Mouse (Mus musculus) hindbrain, embryonic 12.5 days (tissue): ENCODE results near the gene Rpp38. TPM values are rescaled to one million over a fixed set of nuclear protein-coding genes. Genes with fewer than 3 reads are reported as not detected.

ENCODE experiments used
- ATAC-seq: fragments of 200-750 bp; cut with Nextera tagmentation; 2 replicates; pipeline ENCODE4 v1.8.0; 2017; ENCODE audit warnings: moderate TSS enrichment; ENCODE audit not compliant: low FRiP score
- H3K27ac ChIP-seq: fragments of 300-500 bp; sonication (generic); 2 replicates; pipeline ENCODE4 v1.5.1; 2016; ENCODE audit warnings: mild to moderate bottlenecking
- H3K27me3 ChIP-seq: fragments of 300-500 bp; sonication (generic); 2 replicates; pipeline ENCODE4 v1.6.1; 2016; ENCODE audit warnings: mild to moderate bottlenecking
- H3K36me3 ChIP-seq: fragments of 300-500 bp; sonication (generic); 2 replicates; pipeline ENCODE4 v1.6.1; 2016; ENCODE audit warnings: mild to moderate bottlenecking
- H3K4me1 ChIP-seq: fragments of 300-500 bp; sonication (generic); 2 replicates; pipeline ENCODE4 v1.6.1; 2016
- H3K4me2 ChIP-seq: fragments of 300-500 bp; sonication (generic); replicated peaks from 2 replicates; pipeline ENCODE4 v1.6.1; 2016; ENCODE audit warnings: mild to moderate bottlenecking
- H3K4me3 ChIP-seq: fragments of 300-500 bp; sonication (generic); 2 replicates; pipeline ENCODE4 v1.5.1; 2016; ENCODE audit warnings: mild to moderate bottlenecking
- H3K9ac ChIP-seq: fragments of 300-500 bp; sonication (generic); 2 replicates; pipeline ENCODE4 v1.6.1; 2016; ENCODE audit warnings: mild to moderate bottlenecking, moderate library complexity
- H3K9me3 ChIP-seq: fragments of 300-500 bp; sonication (generic); replicated peaks from 2 replicates; pipeline ENCODE4 v1.6.1; 2016; ENCODE audit warnings: mild to moderate bottlenecking
- whole genome bisulfite sequencing: fragments of 180-500 bp; shearing (Covaris S2); methylation state at CpG from one replicate; pipeline ENCODE4 v1.1.7; 2016; 5-methylcytosine and 5-hydroxymethylcytosine counted together
- polyA plus RNA-seq: library from polyadenylated mRNA; unstranded; fragments of >200 nt; fragmentation: Nextera tagmentation; extraction: Ambion mirVana; gene quantifications from 2 replicates; pipeline ENCODE4 v1.2.1, GENCODE M21; 2016

Rpp38 gene
- polyA plus RNA-seq, 1 experiment from 2014 or later, result 15.8 TPM

DNA sequence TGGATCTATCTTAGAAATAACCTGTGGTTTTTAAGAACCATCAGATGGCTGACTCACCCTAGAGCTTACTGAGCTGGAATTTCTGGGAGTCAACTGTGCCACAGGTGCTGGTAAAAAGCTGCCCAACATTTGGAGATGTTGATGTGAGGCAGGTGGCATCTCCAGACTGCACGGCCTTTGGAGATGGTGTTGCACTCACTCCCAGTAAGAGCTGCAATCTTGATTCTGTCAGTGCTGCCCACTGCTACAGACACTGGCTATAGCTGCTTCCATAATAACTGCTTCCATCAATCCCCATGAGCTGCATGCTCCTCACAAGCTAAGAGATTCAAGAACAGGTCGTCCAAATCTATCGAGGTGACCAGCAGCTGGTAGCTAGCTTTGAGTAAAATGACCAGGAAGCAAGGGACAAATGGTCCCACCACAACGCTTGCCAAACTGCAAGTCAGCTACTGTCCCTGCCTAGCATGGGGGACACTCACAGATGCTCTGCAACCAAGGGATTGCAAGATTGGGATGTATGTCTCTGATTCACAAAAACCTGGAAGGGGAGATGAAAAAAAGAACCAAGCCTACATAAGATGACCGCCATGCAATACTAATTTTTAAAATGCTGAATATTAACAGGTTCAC lies 1.3 kb downstream of the Rpp38 start:
- Histone ChIP-seq H3K9me3 (no peaks in the 10 kb centered on the region), H3K36me3 (peaks cover 19% of the 10 kb centered on the region), H3K27ac (no peak overlapping the region), H3K27me3 (0 out of 2 replicates have a peak, but pooled peaks cover 4% of the 10 kb centered on the region), H3K4me2 (peak overlapping the region; percentile 68), H3K4me1 (peaks cover 17% of the 10 kb centered on the region), H3K9ac (peak overlapping the region; percentile 76; the same call in 1 of the 2 replicates), H3K4me3 (peak overlapping the region; percentile 73)
- 80% methylated on average over 5 of the region's 5 CpGs for whole genome bisulfite sequencing
- no peak for ATAC-seq

DNA sequence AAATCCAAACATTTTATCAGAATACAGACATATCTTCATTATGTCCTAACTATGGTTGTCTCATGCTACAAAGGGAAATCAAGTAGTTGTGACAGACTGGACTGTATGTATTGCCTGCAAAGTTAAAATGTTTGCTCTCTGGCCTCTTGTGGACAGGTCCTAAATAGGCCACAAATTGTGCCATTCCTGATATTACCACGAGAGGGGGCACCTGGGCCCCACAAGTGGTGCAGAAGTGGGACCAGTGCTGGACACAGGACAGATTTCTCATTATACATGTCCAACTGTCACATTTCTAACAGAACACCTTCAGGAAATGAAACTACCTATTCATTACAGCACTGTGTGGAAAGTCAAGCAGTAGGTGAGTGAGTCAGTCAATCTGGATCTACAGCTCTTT lies 5.1 kb downstream of the Rpp38 start:
- 44% methylated on average over 1 of the region's 1 CpGs for WGBS

DNA sequence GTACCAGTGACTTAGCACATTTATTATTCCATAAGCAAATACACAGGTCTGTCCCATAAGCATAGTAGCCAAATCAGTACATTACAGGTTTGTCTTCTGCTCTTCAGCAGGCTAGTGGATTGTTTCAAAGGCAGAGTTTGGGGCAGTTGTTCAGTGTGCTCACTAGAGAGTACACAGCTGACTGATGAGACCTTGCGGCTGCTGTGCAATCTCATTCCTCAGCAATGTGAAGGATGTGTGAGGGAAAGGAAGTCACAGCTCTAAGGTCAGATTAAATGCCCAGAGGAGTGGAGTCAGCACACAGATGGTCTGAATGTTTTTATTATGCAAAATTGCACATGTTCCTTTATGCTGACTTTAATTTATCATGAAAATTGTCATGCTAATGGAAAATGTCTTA lies 5.9 kb downstream of the Rpp38 start:
- H3K4me1 ChIP-seq, result peaks cover 9% of the 10 kb centered on the region
- WGBS, result 94% methylated on average over 1 of the region's 1 CpGs

More for the DNA sequence above, 5.1 kb downstream of the Rpp38 start:
- H3K9ac ChIP-seq, result no peak overlapping the region
- no peak overlapping the region for H3K4me3 ChIP-seq
- H3K27me3 ChIP-seq, result no peaks in the 10 kb centered on the region
- no peaks in the 10 kb centered on the region for H3K9me3 ChIP-seq
- H3K36me3 ChIP-seq, result peaks cover 47% of the 10 kb centered on the region
- H3K4me1 ChIP-seq, result peaks cover 14% of the 10 kb centered on the region
- no peak overlapping the region for H3K27ac ChIP-seq
- no peak for ATAC-seq
- H3K4me2 ChIP-seq, result no peak overlapping the region

DNA sequence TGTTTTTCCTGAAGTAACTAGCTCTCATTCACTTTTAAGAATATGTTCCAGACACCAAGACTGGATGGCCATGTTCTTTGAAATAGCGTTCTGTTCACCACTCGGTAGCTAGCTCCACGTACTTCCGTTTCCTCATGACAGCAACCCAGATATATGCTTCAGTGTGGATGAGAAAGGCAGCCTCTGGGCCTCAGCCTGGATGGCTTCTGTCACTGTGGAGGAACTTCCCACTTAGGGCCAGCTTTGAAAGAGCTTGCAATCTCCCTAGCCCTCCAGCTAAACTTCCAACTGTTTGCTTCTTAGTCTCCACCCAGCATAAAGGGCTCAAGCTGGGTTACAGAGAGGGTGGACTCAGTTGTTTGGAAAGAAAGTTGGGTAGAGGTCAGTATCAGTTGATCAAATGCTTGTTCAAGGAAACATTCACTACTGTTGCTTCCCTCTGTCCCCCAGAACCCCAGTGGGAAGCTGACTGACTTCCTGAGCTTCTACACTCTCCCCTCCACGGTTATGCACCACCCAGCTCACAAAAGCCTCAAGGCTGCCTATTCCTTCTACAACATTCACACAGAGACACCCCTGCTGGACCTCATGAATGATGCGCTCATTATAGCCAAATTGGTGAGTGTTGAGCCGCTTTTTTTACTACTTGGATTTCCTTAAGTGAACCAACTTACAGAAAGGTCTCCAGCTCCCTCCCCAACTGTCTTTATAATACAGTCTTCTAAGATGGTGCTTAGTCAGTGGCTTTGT lies 7.9 kb downstream of the Rpp38 start:
- WGBS, result 95% methylated on average over 7 of the region's 7 CpGs
- Histone ChIP-seq H3K27ac (no peak overlapping the region), H3K4me3 (no peak overlapping the region), H3K4me1 (no peaks in the 10 kb centered on the region), H3K9ac (no peak overlapping the region), H3K36me3 (peaks cover 50% of the 10 kb centered on the region), H3K4me2 (no peak overlapping the region), H3K27me3 (no peaks in the 10 kb centered on the region), H3K9me3 (no peaks in the 10 kb centered on the region)
- ATAC-seq, result no peak

More for the DNA sequence above, 5.9 kb downstream of the Rpp38 start:
- Histone ChIP-seq H3K4me2 (no peak overlapping the region), H3K9ac (no peak overlapping the region), H3K27me3 (no peaks in the 10 kb centered on the region), H3K36me3 (peaks cover 50% of the 10 kb centered on the region), H3K27ac (no peak overlapping the region), H3K9me3 (no peaks in the 10 kb centered on the region), H3K4me3 (no peak overlapping the region)
- ATAC-seq, result no peak

DNA sequence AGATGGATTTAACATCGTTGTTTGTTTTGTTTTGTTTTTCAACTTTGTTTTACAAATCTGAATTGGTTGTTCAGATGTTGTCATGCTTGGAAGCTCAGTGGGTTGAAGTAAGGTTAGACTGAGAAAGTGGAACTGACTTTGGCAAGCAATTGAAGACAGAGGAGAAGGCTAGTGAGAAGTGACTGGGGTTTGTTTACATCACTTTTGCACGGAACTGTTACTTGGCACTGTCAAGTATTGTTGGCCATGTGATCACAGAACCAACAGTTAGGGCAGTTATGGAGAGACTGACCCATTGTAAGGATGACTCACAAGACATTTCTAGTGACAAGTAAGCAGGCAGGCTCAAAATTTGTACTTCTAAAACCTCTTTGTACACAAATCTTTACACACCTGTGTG lies 9.3 kb downstream of the Rpp38 start:
- Histone ChIP-seq H3K4me2 (no peak overlapping the region), H3K27ac (no peak overlapping the region), H3K4me3 (no peak overlapping the region), H3K4me1 (no peaks in the 10 kb centered on the region), H3K27me3 (no peaks in the 10 kb centered on the region), H3K9ac (no peak overlapping the region), H3K9me3 (no peaks in the 10 kb centered on the region), H3K36me3 (peaks cover 47% of the 10 kb centered on the region)
- 93% methylated on average over 2 of the region's 2 CpGs for WGBS
- ATAC-seq, result no peak

DNA sequence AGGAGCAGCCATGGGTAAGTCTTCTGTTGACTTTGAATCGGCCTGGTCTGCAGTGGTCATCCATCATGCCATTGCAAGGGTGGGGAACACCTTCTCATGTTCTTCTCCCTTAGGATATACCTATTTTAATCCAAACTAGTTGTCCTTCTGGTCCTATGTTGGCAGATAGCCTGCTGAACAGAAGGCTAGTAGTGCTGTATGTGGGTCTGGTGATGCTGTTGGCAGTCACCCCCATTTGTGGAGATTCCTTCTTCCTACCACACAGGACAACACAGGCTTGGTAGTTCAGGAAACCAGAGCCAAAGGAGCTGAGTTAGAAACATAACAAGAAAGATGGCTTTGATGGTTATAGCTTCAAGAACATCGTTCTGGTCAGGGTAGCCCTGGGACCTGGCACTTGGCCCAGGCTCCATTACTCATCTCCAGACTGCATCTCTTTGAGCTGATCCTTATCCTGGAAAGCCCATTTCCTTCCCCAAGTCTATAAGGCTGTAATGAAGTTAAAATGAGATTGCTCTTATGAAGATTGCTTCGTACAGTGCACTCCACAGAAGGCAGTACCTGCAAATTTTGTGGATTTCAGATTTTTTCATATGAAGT lies 26.9 kb downstream of the Rpp38 start:
- 84% methylated on average over 3 of the region's 3 CpGs for WGBS

DNA sequence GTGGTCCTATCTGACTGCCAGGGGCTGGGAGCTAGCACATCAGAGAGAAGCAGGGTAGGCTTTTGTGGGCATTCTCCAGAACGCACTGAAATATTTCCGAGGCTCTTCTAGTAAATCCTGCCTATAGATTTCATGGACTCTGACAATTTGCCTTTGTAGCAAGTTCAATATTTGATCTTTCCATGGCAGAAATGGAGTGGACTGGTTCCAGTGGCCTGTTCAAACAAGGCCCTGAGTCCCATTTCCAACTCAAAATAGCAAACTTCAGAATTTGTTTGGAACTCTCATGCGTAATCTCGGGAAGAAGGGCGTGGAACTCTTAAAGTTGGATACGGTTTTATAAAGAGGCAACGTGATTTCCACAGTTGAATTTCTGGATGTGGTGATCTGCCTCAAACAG lies 36.6 kb downstream of the Rpp38 start:
- H3K4me1 ChIP-seq, result no peaks in the 10 kb centered on the region
- no peak overlapping the region for H3K9ac ChIP-seq
- no peak overlapping the region for H3K4me3 ChIP-seq
- no peaks in the 10 kb centered on the region for H3K36me3 ChIP-seq
- no peak for ATAC-seq
- no peaks in the 10 kb centered on the region for H3K27me3 ChIP-seq
- WGBS, result 93% methylated on average over 7 of the region's 7 CpGs
- H3K4me2 ChIP-seq, result no peak overlapping the region
- H3K27ac ChIP-seq, result no peak overlapping the region
- H3K9me3 ChIP-seq, result no peaks in the 10 kb centered on the region

More for the DNA sequence above, 26.9 kb downstream of the Rpp38 start:
- no peak for ATAC-seq
- no peaks in the 10 kb centered on the region for H3K9me3 ChIP-seq
- H3K27ac ChIP-seq, result no peak overlapping the region
- H3K4me2 ChIP-seq, result no peak overlapping the region
- H3K4me3 ChIP-seq, result no peak overlapping the region
- H3K27me3 ChIP-seq, result no peaks in the 10 kb centered on the region
- H3K9ac ChIP-seq, result no peak overlapping the region
- peaks cover 7% of the 10 kb centered on the region; the same call in 1 of the 2 replicates for H3K36me3 ChIP-seq
- no peaks in the 10 kb centered on the region for H3K4me1 ChIP-seq

DNA sequence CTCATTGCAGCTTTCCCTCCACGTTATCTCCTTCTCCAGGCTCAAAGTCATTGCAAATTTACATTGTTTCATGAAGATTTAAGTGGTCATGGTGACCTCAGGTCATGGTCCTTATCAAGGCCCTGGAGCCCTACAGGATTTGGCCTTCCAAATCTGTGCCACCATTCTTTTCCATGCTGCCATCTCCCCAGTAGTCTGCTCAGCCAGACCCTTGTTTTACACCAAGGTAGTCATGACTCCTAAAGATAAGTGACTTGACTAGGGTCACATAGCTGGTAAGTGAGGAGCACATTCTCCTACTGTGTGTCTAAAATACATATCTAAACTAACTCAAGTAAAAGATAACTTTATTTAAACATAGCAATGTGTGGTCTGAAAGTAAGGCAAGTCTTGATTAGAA lies 40.3 kb downstream of the Rpp38 start:
- Histone ChIP-seq H3K36me3 (no peaks in the 10 kb centered on the region), H3K4me1 (no peaks in the 10 kb centered on the region), H3K9ac (no peak overlapping the region), H3K4me3 (no peak overlapping the region), H3K9me3 (no peaks in the 10 kb centered on the region), H3K27ac (no peak overlapping the region), H3K27me3 (no peaks in the 10 kb centered on the region), H3K4me2 (no peak overlapping the region)
- no peak for ATAC-seq
- 96% methylated on average over 1 of the region's 1 CpGs for WGBS

DNA sequence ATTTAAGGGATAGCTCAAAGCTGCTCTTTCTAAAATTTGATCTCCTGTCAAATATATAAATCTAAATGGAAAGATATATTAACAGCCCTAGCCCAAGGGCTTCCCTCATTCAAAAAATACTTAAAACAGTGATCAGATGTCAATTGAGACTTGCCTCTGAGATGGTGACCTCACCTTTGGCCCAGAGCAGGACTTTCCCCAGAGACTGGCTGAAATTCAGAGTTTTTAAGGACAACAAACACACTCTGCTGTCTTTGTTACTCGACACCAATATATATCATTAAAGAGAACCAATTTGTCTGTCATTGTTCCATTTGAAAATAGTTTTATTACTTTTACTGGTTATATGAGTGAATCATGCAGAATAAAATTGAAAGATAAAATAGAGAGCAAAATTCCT lies 42.9 kb downstream of the Rpp38 start:
- peaks cover 6% of the 10 kb centered on the region for H3K4me1 ChIP-seq
- no peak overlapping the region for H3K9ac ChIP-seq
- no peaks in the 10 kb centered on the region for H3K36me3 ChIP-seq
- H3K4me3 ChIP-seq, result no peak overlapping the region
- no peaks in the 10 kb centered on the region for H3K9me3 ChIP-seq
- H3K27me3 ChIP-seq, result no peaks in the 10 kb centered on the region
- no peak for ATAC-seq
- 78% methylated on average over 1 of the region's 1 CpGs for WGBS
- no peak overlapping the region for H3K4me2 ChIP-seq
- no peak overlapping the region for H3K27ac ChIP-seq

DNA sequence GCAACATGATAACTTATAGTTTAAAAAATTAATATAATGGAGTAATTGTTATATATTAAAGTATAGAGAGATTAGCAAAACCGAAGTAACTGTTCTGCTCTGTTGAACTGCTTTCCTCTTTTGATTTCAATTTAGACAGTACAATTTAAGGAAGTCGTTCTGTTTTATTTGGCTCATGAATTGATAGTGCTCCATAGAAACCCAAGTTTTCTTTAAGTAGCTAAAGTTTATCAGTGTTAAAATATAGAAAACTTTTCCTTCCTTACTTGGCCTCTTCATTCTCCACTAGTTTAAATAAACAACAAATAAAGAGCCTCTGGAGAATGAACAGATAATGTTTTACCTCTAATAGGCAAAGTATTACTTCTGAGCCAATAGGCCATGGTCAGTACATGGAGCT lies 46.2 kb downstream of the Rpp38 start:
- peaks cover 11% of the 10 kb centered on the region for H3K4me1 ChIP-seq
- H3K9me3 ChIP-seq, result no peaks in the 10 kb centered on the region
- no peak overlapping the region for H3K27ac ChIP-seq
- H3K4me3 ChIP-seq, result no peak overlapping the region
- ATAC-seq, result no peak
- H3K4me2 ChIP-seq, result no peak overlapping the region
- no peaks in the 10 kb centered on the region for H3K27me3 ChIP-seq
- H3K36me3 ChIP-seq, result no peaks in the 10 kb centered on the region
- H3K9ac ChIP-seq, result no peak overlapping the region
- 89% methylated on average over 2 of the region's 2 CpGs for WGBS

DNA sequence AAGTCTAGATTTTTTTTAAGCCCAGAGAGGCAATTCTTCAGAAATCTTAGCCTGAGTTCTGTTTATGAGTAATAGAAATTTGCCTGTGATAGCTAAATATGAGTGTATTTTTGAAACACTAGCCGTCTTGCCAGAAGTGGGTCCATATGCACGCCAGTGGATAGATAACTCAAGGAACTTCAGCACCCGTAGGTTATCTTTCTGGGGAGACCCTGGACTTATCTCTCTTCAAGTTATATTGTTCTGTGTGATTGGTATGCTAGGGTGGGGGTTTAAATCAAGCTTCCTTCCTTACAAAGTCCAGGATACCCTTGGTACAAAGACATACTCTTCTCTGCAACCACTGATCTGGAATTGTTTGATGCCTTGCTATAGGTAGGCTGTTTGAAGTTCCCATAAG lies 46.7 kb downstream of the Rpp38 start:
- Histone ChIP-seq H3K4me3 (peak overlapping the region; percentile 76; the same call in 1 of the 2 replicates), H3K4me2 (peak overlapping the region; percentile 77), H3K9ac (peak overlapping the region; percentile 32; the same call in 1 of the 2 replicates), H3K27me3 (no peaks in the 10 kb centered on the region), H3K36me3 (no peaks in the 10 kb centered on the region), H3K4me1 (peaks cover 11% of the 10 kb centered on the region), H3K9me3 (no peaks in the 10 kb centered on the region), H3K27ac (no peak overlapping the region)
- 87% methylated on average over 3 of the region's 3 CpGs for WGBS
- no peak for ATAC-seq

DNA sequence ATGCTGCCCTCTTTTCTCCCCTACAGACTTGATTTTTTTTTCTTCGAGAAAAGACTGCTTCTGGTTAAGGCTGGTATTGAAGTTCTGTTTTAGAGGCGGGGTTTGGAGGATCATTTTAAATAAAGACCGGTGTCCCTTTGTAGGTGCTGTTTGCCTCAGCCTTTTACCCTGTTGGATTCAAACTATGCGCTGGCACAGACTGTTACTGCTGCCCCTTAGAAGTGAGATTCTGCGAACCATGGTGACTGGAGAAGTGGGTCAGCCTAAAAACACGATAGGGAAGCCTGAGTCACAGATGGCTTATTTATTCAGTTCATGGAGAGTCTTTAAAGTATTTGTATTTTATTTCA lies 47.3 kb downstream of the Rpp38 start:
- Histone ChIP-seq H3K36me3 (no peaks in the 10 kb centered on the region), H3K27me3 (no peaks in the 10 kb centered on the region), H3K27ac (peak overlapping the region; percentile 91; the same call in 1 of the 2 replicates), H3K4me3 (peak overlapping the region; percentile 76), H3K4me2 (peak overlapping the region; percentile 77), H3K4me1 (peaks cover 11% of the 10 kb centered on the region), H3K9ac (peak overlapping the region; percentile 78), H3K9me3 (no peaks in the 10 kb centered on the region)
- no peak for ATAC-seq
- 1% methylated on average over 6 of the region's 6 CpGs for WGBS
